Mouse (Mus musculus): ENCODE results near the gene Adar. TPM values are rescaled to one million over a fixed set of nuclear protein-coding genes. Genes with fewer than 3 reads are reported as not detected.

The Adar gene
- total and polyA plus RNA-seq, 3 experiments: 16.0 to 49.8 (median 37.0) TPM

DNA sequence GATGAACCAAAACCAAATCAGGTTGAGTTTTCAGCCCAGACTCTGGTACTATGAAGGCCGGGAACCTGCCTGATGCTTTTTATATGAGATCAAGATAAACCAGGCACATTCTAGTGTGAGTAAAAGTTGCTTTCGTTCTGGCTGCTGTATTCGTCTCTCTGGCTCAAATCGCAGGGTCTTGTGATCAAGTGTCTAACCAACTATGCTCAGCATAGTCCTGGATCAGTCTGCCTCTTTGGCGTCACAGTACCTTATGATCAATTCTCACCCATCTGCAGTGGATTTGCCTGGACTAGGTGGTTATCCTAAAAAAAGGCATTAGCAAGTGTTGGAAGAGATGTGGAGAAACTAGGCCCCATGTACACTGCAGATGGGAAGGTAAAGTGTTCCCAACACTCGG lies 10.8 kb upstream of the Adar start:
- Histone ChIP-seq H3K4me1 (ENCODE audit: insufficient read depth, low read depth, low read length) (no peaks in the 10 kb centered on the region), H3K36me3 (replicated peaks) (no peaks in the 10 kb centered on the region), H3K27me3 (ENCODE audit: insufficient read depth, low read length) (peaks cover 12% of the 10 kb centered on the region), H3K4me3 (ENCODE audit: low read depth, low read length) (no peak overlapping the region), H3K9me3 (replicated peaks) (no peaks in the 10 kb centered on the region)
- no peak for ATAC-seq (ENCODE audit: extremely low read depth, insufficient number of reproducible peaks, low FRiP score, poor library complexity, severe bottlenecking)
- no peak for DNase-seq (ENCODE audit: low spot score)
- TF ChIP-seq TAL1 (conservative IDR thresholded peaks at IDR 0.05; ENCODE audit: low read depth, low read length) (no peak), POLR2AphosphoS5 (IDR thresholded peaks at IDR 0.05; ENCODE audit: insufficient replicate concordance, low read depth, low read length) (no peak), GATA2 (IDR thresholded peaks at IDR 0.05; ENCODE audit: borderline replicate concordance, low read depth, low read length) (no peak), GATA1 (IDR thresholded peaks at IDR 0.05; ENCODE audit: borderline replicate concordance, low read length) (no peak), CTCF (IDR thresholded peaks at IDR 0.05; ENCODE audit: low read depth, low read length) (no peak)

- TF ChIP-seq GATA1 (IDR thresholded peaks at IDR 0.05; ENCODE audit: borderline replicate concordance, low read length): no peak
- no peak for TF ChIP-seq POLR2AphosphoS5 (IDR thresholded peaks at IDR 0.05; ENCODE audit: insufficient replicate concordance, low read depth, low read length)
- no peak for TF ChIP-seq GATA2 (IDR thresholded peaks at IDR 0.05; ENCODE audit: borderline replicate concordance, low read depth, low read length)
- no peak for TF ChIP-seq CTCF (IDR thresholded peaks at IDR 0.05; ENCODE audit: low read depth, low read length)
- TF ChIP-seq TAL1 (conservative IDR thresholded peaks at IDR 0.05; ENCODE audit: low read depth, low read length): no peak
- no peak for ATAC-seq (ENCODE audit: extremely low read depth, insufficient number of reproducible peaks, low FRiP score, poor library complexity, severe bottlenecking)
- peaks cover 25% of the 10 kb centered on the region for H3K36me3 ChIP-seq (replicated peaks)
- H3K9me3 ChIP-seq (replicated peaks): no peaks in the 10 kb centered on the region
- H3K4me1 ChIP-seq (ENCODE audit: insufficient read depth, low read depth, low read length): peaks cover 38% of the 10 kb centered on the region
- H3K4me3 ChIP-seq (ENCODE audit: low read depth, low read length): peak overlapping the region; percentile 99
- no peak for DNase-seq (ENCODE audit: low spot score)
- peaks cover 14% of the 10 kb centered on the region for H3K27me3 ChIP-seq (ENCODE audit: insufficient read depth, low read length)
These were observed 565 bp downstream of the Adar start for GRCm38 (mm10) chr3:89715207-89715966.

- Histone ChIP-seq H3K4me1 (ENCODE audit: insufficient read depth, low read depth, low read length) (peaks cover 38% of the 10 kb centered on the region), H3K36me3 (replicated peaks) (peaks cover 29% of the 10 kb centered on the region), H3K9me3 (replicated peaks) (no peaks in the 10 kb centered on the region), H3K4me3 (ENCODE audit: low read depth, low read length) (peak overlapping the region; percentile 99), H3K27me3 (ENCODE audit: insufficient read depth, low read length) (peaks cover 12% of the 10 kb centered on the region)
- DNase-seq (ENCODE audit: low spot score) (no peak), ATAC-seq (ENCODE audit: extremely low read depth, insufficient number of reproducible peaks, low FRiP score, poor library complexity, severe bottlenecking) (no peak)
- no peak for TF ChIP-seq GATA1 (IDR thresholded peaks at IDR 0.05; ENCODE audit: borderline replicate concordance, low read length)
- no peak for TF ChIP-seq CTCF (IDR thresholded peaks at IDR 0.05; ENCODE audit: low read depth, low read length)
- TF ChIP-seq GATA2 (IDR thresholded peaks at IDR 0.05; ENCODE audit: borderline replicate concordance, low read depth, low read length): no peak
- no peak for TF ChIP-seq TAL1 (conservative IDR thresholded peaks at IDR 0.05; ENCODE audit: low read depth, low read length)
- no peak for TF ChIP-seq POLR2AphosphoS5 (IDR thresholded peaks at IDR 0.05; ENCODE audit: insufficient replicate concordance, low read depth, low read length)
These were observed 1.1 kb downstream of the Adar start for GRCm38 (mm10) chr3:89715967-89716256.

- no peak for ATAC-seq (ENCODE audit: extremely low read depth, insufficient number of reproducible peaks, low FRiP score, poor library complexity, severe bottlenecking)
These were observed 7.2 kb downstream of the Adar start for GRCm38 (mm10) chr3:89722032-89722431.

GRCm38 (mm10) chr3:89723400-89724084 lies 8.7 kb downstream of the Adar start:
- H3K4me1 ChIP-seq (ENCODE audit: insufficient read depth, low read depth, low read length): peaks cover 19% of the 10 kb centered on the region
- peaks cover 39% of the 10 kb centered on the region for H3K36me3 ChIP-seq (replicated peaks)
- no peaks in the 10 kb centered on the region for H3K27me3 ChIP-seq (ENCODE audit: insufficient read depth, low read length)
- H3K9me3 ChIP-seq (replicated peaks): no peaks in the 10 kb centered on the region
- ATAC-seq (ENCODE audit: extremely low read depth, insufficient number of reproducible peaks, low FRiP score, poor library complexity, severe bottlenecking): no peak
- DNase-seq (ENCODE audit: low spot score): no peak
- TF ChIP-seq GATA1 (IDR thresholded peaks at IDR 0.05; ENCODE audit: borderline replicate concordance, low read length) (no peak), GATA2 (IDR thresholded peaks at IDR 0.05; ENCODE audit: borderline replicate concordance, low read depth, low read length) (no peak), TAL1 (conservative IDR thresholded peaks at IDR 0.05; ENCODE audit: low read depth, low read length) (no peak), POLR2AphosphoS5 (IDR thresholded peaks at IDR 0.05; ENCODE audit: insufficient replicate concordance, low read depth, low read length) (no peak)
- H3K4me3 ChIP-seq (ENCODE audit: low read depth, low read length): no peak overlapping the region

More at GRCm38 (mm10) chr3:89722032-89722431, 7.2 kb downstream of the Adar start:
- Histone ChIP-seq H3K9me3 (replicated peaks) (no peaks in the 10 kb centered on the region), H3K27me3 (ENCODE audit: insufficient read depth, low read length) (no peaks in the 10 kb centered on the region), H3K4me3 (ENCODE audit: low read depth, low read length) (no peak overlapping the region), H3K4me1 (ENCODE audit: insufficient read depth, low read depth, low read length) (peaks cover 22% of the 10 kb centered on the region), H3K36me3 (replicated peaks) (peaks cover 50% of the 10 kb centered on the region)
- no peak for TF ChIP-seq GATA1 (IDR thresholded peaks at IDR 0.05; ENCODE audit: borderline replicate concordance, low read length)
- TF ChIP-seq CTCF (IDR thresholded peaks at IDR 0.05; ENCODE audit: low read depth, low read length): no peak
- no peak for TF ChIP-seq POLR2AphosphoS5 (IDR thresholded peaks at IDR 0.05; ENCODE audit: insufficient replicate concordance, low read depth, low read length)
- no peak for TF ChIP-seq GATA2 (IDR thresholded peaks at IDR 0.05; ENCODE audit: borderline replicate concordance, low read depth, low read length)
- TF ChIP-seq TAL1 (conservative IDR thresholded peaks at IDR 0.05; ENCODE audit: low read depth, low read length): no peak
- DNase-seq (ENCODE audit: low spot score): no peak

DNA sequence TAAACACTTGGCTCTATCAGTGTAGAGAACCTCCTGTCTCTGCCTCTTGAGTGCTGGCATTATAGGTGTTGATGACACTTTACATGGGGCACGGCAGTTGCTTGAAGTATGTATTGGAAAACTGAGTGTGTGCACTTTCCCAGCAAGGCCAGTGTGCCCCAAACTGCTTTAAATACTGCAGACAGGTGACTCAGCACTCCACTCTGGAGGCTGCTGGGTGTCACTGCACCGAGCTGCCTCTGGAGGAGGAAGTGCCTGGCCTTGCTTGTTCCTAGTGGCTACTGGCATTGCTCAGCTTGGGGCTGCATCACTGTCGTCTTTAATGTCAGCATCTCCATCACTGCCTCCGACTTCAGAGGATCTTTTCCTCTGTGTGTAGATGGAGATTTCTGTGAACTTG lies 12.2 kb downstream of the Adar start:
- DNase-seq (ENCODE audit: low spot score) (peak; percentile 63), ATAC-seq (ENCODE audit: extremely low read depth, insufficient number of reproducible peaks, low FRiP score, poor library complexity, severe bottlenecking) (peak; percentile 69; the same call in 1 of the 2 replicates)
- H3K4me3 ChIP-seq (ENCODE audit: low read depth, low read length): no peak overlapping the region
- peak; percentile 49 for TF ChIP-seq CTCF (IDR thresholded peaks at IDR 0.05; ENCODE audit: low read depth, low read length)
- no peak for TF ChIP-seq GATA2 (IDR thresholded peaks at IDR 0.05; ENCODE audit: borderline replicate concordance, low read depth, low read length)
- no peaks in the 10 kb centered on the region for H3K27me3 ChIP-seq (ENCODE audit: insufficient read depth, low read length)
- peaks cover 37% of the 10 kb centered on the region for H3K4me1 ChIP-seq (ENCODE audit: insufficient read depth, low read depth, low read length)
- H3K9me3 ChIP-seq (replicated peaks): no peaks in the 10 kb centered on the region
- peaks cover 21% of the 10 kb centered on the region for H3K36me3 ChIP-seq (replicated peaks)

All from G1E (cell line).